Mouse (Mus musculus) CD4-positive, CD25-positive, alpha-beta regulatory T cell, adult 2 months (primary cell): Measurements from ENCODE around the gene Naf1.

Experiments
- DNase-seq: peaks from one replicate; pipeline ENCODE4 v3.0.0-alpha.2; 2012; ENCODE audit warnings: low read depth, low spot score

Naf1 gene

DNA sequence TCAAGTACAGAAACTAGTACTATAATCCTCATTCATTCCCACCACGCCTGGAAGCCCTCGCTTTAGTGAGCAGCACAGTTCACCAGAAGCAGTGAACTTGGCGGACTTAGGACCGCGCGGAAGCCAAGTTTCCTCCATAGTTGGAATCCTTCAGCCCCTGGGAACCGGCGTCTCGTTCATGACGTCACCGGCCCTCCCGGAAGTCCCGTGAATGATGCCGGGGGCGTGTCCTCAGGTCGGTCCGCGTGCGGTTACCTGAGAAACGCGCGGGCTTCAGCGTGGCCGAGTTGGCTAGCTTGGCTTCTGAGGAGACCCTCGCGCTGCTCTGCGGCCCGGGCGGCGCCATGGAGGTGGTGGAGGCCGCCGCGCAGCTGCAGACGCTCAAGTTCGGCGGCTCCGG lies at the start of gene Naf1:
Gene Naf1, plus strand, starts transcription at position 195 of the 400 bp plus-strand sequence.
- DNase-seq, result peak; percentile 96

DNA sequence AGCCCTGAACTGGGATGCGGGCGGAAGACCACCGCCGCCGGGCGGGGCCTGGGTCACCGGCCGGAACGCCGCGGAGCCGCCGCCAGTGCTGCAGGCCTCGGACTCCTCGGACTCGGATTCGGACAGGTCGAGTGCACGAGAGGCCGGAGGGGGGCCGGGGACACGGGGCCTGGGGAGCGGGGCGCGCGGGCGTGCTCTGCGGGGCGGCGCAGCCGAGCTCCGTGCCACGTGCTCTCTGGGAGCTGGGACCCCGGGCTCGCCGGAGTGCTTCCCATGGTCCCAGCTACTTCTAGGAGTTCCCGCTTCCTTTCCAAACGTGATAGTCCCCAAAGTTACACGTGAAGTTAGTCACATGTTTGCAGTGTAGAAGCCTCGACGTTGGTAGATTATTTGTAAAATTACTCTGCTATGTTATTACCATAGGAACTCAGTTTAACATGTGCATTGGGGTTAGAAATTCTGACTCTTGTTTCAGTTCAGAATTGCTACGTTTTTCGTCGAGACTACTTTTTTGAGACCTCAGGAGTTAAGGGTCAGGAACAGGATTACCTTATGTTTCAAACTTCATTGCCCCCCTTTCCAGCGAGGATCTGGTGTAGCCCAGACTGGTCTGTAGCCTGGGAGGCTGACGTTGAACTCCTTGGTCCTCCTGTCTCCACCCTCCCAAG lies 1.0 kb downstream of the Naf1 start:
- DNase-seq, result peak; percentile 47

DNA sequence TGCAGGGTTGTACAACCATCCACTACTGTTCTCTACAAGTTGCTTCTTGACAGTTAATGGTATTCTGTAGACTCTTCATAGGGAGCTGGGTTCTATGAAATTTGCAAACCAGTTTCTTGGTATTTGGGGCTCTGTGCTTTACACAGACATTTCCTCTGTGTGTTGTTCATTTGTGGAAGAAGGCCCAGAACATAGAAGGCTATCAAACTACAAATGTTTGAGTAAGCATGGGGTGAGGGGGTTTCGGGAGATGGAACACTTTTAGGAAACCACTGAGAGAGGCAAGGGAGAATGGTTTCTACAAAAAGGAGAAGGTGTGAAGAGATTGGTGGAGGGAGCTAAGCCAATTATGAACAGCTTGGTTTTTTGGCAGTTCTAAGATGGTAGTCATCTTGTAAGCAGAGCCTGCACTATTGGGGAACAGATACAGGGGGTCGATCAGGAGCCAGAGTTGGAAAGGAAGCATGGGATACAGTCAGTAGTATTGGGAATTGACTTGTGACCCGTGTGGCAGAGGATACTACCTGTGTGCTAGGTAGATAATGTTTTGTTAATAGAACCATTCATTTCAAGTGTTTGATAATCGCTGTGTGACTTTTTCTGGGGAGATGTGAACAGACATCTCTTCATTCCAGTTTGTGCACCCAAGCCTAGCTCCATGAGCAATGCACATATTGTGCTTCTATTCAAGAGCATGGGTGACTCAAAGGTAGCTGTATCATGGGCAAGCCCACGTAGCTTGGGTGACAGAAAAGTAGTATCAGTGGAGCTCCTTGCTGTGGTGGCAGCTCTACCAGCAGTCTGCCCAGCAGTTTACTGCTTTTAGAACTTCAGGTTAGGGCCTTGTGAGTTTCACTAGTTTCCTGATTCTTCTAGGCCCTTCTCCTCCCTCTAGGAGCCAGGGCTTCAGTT lies 1.8 kb downstream of the Naf1 start:
- peak; percentile 10 for DNase-seq

DNA sequence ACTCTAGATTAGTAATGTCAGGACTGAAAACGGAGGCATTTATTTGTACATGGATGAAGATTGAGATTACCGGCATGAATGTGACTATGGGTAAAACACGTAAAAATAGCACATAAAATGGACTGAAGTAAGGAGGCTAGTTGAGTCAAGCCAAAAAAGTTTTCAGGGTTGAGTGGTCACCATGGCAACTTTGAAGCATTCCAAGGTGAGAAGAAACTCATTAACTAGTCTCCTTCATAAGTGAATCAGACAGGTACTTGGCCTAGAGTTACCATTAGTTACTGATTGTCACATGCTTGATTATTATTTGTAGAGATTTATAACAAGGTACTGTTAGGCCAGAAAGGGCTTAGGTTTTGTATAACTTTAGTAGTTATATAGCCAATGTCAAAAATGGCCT lies 3.7 kb downstream of the Naf1 start:
- DNase-seq, result no peak

GRCm38 (mm10) chr8:66865120-66865519 lies 5.1 kb downstream of the Naf1 start:
- no peak for DNase-seq

GRCm38 (mm10) chr8:66867679-66868078 lies 7.7 kb downstream of the Naf1 start:
- no peak for DNase-seq

GRCm38 (mm10) chr8:66869211-66869932 lies 9.4 kb downstream of the Naf1 start:
- no peak for DNase-seq

- no peak for DNase-seq
Measured at GRCm38 (mm10) chr8:66883866-66884265, 23.8 kb downstream of the Naf1 start.

- no peak for DNase-seq
Measured at GRCm38 (mm10) chr8:66891879-66892278, 31.9 kb downstream of the Naf1 start.

- no peak for DNase-seq
Measured at GRCm38 (mm10) chr8:66905000-66905399, 45.0 kb downstream of the Naf1 start.

DNA sequence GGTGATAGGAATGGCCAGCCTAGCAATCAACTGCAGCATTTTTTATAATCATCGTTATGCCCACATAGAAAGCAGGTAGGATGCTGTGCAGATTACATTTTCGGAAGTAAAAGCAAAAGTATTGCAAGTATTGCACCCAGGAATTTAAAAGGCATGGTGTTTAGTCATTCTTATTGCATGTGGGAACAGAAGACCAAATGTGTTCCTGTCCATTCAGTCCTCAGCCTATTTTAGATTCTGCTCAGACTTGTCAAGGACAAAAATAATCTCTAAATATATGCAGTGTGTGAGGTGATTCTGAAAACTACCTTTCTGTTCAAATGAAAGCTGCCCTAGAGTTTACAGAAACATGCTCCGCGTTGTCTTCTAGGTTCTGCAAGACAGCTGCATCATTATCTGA lies 45.5 kb downstream of the Naf1 start:
- DNase-seq, result no peak

DNA sequence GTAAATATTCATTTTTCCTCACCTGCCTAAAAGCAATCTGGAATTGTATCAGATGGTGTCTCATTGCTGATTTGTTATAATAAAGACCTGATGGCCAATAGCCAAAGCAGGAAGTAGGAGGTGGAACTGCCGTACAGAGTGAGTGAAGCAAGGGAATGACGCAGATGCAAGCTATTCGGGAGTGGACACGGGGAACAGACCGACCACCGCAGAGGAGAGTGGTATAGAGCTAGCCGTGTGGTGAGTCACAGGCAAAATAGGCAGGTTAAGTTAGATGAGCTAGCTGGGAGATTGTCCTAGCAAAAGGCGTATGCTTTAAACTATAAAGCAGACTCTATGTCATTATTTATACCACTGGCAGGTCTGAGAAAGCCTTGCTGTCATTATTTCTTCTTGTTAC lies 46.1 kb downstream of the Naf1 start:
- DNase-seq, result no peak

DNA sequence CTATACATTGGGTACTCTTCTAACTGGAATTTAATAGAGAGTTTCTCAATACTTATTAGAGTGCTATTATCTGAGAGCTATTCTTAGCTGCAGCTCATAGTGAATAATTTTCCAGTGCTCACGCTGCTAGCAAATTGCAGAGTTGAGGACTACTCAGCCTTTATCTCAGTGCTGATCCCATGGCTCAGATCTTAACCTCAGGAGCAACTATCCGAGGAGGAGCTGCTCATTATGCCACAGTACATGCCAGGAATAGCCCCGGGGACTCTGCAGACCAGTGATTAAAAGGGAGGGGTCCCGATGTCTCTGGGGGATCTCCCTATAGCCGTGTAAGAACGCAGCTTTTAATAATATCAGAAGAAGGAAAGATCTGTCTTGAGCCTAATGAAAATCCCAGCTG lies 50.7 kb downstream of the Naf1 start:
- no peak for DNase-seq

GRCm38 (mm10) chr8:66913616-66914536 lies 53.9 kb downstream of the Naf1 start:
- DNase-seq, result peak; percentile 72

GRCm38 (mm10) chr8:66916056-66916455 lies 56.0 kb downstream of the Naf1 start:
- DNase-seq, result no peak

DNA sequence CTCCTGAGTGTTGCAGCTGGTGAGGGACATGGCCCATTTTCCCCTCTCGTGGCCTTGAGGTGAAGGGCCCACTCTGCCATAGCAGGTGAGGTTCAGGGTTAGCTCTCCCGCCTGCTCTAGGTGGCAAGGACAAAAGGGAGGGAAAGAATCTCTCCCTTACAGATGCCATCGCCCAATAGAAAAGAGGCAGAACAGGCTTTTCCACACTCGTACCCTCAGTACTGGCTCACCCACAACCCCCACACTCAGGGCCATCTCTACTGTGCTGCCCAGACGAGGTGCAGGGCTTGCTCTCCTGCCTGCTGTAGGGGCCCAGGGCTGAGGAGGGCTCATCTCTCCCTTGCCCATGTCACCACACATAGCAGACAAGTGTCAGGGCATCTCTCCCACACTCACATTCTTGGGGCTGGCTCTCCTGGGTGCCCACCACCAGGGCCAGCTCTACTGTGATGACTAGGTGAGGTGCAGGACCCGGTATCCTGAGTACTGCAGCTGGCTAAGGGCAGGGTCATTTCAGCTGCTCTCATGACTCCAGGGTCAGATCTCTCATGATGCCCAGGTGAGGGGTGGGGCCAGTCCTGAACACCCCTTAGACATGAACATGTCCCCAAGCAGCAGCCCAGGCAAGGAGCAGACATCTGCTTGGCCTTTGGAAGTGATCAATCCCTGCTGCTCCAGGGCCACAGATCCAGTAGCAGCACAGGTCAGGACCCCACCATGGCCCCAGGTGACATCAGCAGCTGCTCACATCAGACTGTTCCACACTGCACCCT lies 57.9 kb downstream of the Naf1 start:
- no peak for DNase-seq

DNA sequence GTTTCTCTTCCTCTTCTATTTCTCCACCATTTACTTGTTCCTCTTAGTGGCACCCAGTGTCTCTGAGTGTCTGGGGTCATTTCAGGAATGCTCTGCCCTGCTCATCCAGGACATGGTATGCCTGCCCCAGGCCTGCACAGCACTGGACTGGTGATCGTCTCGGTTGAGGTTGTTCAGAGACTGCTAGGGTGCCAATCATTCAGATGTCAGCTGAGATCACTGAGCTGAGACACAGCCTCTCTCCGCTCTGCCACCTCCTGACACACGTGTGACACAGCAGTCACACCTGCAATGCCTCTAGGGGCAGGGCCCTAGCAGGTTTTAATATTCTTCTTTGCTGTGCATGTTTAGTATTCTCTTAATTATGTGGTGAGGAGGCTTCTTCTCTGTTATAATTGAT lies 58.5 kb downstream of the Naf1 start:
- no peak for DNase-seq

DNA sequence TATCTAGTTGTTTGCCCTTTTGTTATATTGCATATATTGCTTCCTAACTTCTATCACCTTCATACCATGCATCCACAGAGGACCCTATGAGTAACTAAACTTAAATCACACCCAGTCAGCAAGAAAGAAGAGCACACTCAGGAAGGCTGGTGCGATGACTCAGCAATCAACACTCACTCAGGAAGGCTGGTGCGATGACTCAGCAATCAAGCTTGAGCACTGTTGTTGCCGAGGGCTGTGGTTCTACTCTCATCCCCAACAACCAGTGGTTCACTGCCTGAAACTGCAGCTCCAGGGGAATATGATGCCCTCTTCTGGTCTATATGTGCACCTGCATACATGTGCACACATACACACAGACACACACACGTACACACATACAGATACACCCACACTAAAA lies 73.7 kb downstream of the Naf1 start:
- DNase-seq, result no peak

GRCm38 (mm10) chr8:66936236-66936635 lies 76.2 kb downstream of the Naf1 start:
- no peak for DNase-seq
